Comparison of ENCODE assay signal across 10 mouse cellular contexts in the genomic region with DNA sequence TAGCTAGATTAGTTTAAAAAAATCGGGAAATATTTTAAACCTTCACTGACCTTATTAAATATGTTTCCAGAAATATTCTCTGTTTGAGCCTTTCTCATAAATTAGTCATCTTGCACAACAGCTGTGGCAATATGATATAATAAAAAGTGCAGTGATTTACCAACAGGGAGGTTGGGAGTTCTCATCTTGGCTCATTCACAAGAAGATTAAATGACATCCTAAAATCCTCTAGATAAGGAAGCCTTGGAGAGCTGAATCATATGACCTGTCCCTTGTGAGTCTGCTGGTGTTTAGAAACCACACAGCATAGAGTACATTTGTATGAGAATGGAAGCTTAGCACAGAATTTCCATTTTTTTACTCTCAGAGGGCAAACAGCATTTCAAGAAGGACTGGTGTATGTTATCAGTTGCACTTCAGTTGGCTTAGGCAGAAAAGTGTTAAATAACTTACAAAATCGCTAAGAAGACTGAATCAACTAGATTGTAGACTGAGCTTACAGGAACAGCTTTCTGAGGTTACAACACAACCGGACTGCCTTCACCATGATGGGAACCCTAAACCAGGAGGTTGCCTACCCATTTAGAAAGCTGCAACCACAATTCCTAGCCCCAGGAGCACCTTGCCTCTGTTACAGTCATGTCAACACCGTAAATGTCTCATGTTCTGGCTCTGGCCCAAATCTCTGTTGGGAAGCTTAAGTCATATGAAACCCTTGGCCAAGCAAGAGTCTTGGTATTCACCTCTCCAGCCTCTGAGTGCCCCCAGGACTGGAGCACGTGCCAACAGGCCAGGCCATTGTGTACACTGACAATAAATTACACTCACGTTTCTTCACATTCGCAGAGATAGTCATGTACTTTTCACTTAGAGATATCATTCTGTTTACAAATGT.
DNase-seq lines count a peak whose midpoint lies in the region; ATAC-seq and TF ChIP-seq lines count a peak whose summit lies in the region.
"Had no signal": no experiment of that assay in that cellular context is flagged by ENCODE, and none has a peak within 500 bp of the region (broad histone marks: within the 10 kb centered on the region; RNA-seq: fewer than 3 reads in every experiment).

No protein-coding gene starts in this region.

- no peak for TF ChIP-seq EP300 in heart, postnatal 0 days (IDR thresholded peaks at IDR 0.05; ENCODE audit: low read depth)

- no peak overlapping the region for H3K4me2 ChIP-seq in kidney, embryonic 16.5 days (replicated peaks; ENCODE audit: low read depth, low read length)
- no peak overlapping the region for H3K4me2 ChIP-seq in heart, postnatal 0 days (ENCODE audit: low read depth, low read length)
- H3K4me2 ChIP-seq: embryonic facial prominence, embryonic 15.5 days; limb, embryonic 15.5 days had no signal

- ATAC-seq in kidney, embryonic 16.5 days (ENCODE audit: low FRiP score, low TSS enrichment): no peak
- ATAC-seq in heart, postnatal 0 days (ENCODE audit: insufficient read depth, low read depth): no peak

- peak; percentile 54 for DNase-seq in kidney, adult 2 months
- DNase-seq in cerebellum, adult 9-10 months: peak; percentile 34
- DNase-seq in heart, postnatal 0 days (ENCODE audit: low spot score): peak; percentile 9
- peak; percentile 14 for DNase-seq in lung, postnatal 25 days (ENCODE audit: low spot score)
- no peak for DNase-seq in forebrain, embryonic 10.5 days (ENCODE audit: extremely low spot score, low spot score)
- DNase-seq in spleen, postnatal 14 days (ENCODE audit: low spot score in 2 of 2): no peak
- DNase-seq: midbrain, embryonic 14.5 days had no signal

- H3K27me3 ChIP-seq in kidney, adult 2 months (replicated peaks; ENCODE audit: control insufficient read depth, insufficient read depth, low read length): no peaks in the 10 kb centered on the region
- no peaks in the 10 kb centered on the region for H3K27me3 ChIP-seq in kidney, embryonic 16.5 days (ENCODE audit: insufficient read depth, low read length)
- H3K27me3 ChIP-seq in heart, postnatal 0 days (ENCODE audit: control insufficient read depth, insufficient read depth, low read length): no peaks in the 10 kb centered on the region
- no peaks in the 10 kb centered on the region for H3K27me3 ChIP-seq in forebrain, embryonic 10.5 days (ENCODE audit: poor library complexity, severe bottlenecking)
- H3K27me3 ChIP-seq: embryonic facial prominence, embryonic 15.5 days; limb, embryonic 15.5 days had no signal

- H3K4me1 ChIP-seq in kidney, adult 2 months (ENCODE audit: control insufficient read depth, insufficient read depth, low read length): peaks cover 4% of the 10 kb centered on the region; the same call in 1 of the 2 replicates
- H3K4me1 ChIP-seq in kidney, embryonic 16.5 days (ENCODE audit: insufficient read depth, low read length): no peaks in the 10 kb centered on the region; the same call in 1 of the 2 replicates
- H3K4me1 ChIP-seq in heart, postnatal 0 days (ENCODE audit: control insufficient read depth, insufficient read depth): no peaks in the 10 kb centered on the region
- H3K4me1 ChIP-seq in forebrain, embryonic 10.5 days: no peaks in the 10 kb centered on the region
- H3K4me1 ChIP-seq: embryonic facial prominence, embryonic 15.5 days; limb, embryonic 15.5 days had no signal

- TF ChIP-seq CTCF in kidney, adult 2 months (conservative IDR thresholded peaks at IDR 0.05; ENCODE audit: insufficient read depth, insufficient read length, low read depth, low read length): no peak
- TF ChIP-seq CTCF in heart, postnatal 0 days (IDR thresholded peaks at IDR 0.05; ENCODE audit: low read depth): no peak

- no peak for TF ChIP-seq POLR2A in kidney, adult 2 months (IDR thresholded peaks at IDR 0.05; ENCODE audit: low read depth, low read length)

- no peak overlapping the region for H3K4me3 ChIP-seq in kidney, adult 2 months (ENCODE audit: insufficient read depth, low read depth, low read length)
- H3K4me3 ChIP-seq in kidney, embryonic 16.5 days (ENCODE audit: low read length): no peak overlapping the region
- H3K4me3 ChIP-seq in heart, postnatal 0 days (ENCODE audit: low read depth, low read length): no peak overlapping the region
- H3K4me3 ChIP-seq in forebrain, embryonic 10.5 days: no peak overlapping the region
- H3K4me3 ChIP-seq: embryonic facial prominence, embryonic 15.5 days; limb, embryonic 15.5 days had no signal

- peak overlapping the region; percentile 35 for H3K27ac ChIP-seq in kidney, adult 2 months (ENCODE audit: insufficient read depth, low read depth, low read length)
- H3K27ac ChIP-seq in kidney, embryonic 16.5 days (ENCODE audit: low read length): no peak overlapping the region
- no peak overlapping the region for H3K27ac ChIP-seq in heart, postnatal 0 days (ENCODE audit: low read depth)
- no peak overlapping the region for H3K27ac ChIP-seq in forebrain, embryonic 10.5 days
- H3K27ac ChIP-seq: embryonic facial prominence, embryonic 15.5 days; limb, embryonic 15.5 days had no signal

- 69% methylated on average over 7 of the region's 7 CpGs for WGBS in kidney, adult 2 months
- 74% methylated on average over 7 of the region's 7 CpGs for WGBS in kidney, embryonic 16.5 days
- WGBS in heart, postnatal 0 days: 57% methylated on average over 7 of the region's 7 CpGs
- 92% methylated on average over 7 of the region's 7 CpGs for WGBS in forebrain, embryonic 10.5 days

- H3K9me3 ChIP-seq in kidney, embryonic 16.5 days (ENCODE audit: low read length): no peaks in the 10 kb centered on the region; the same call in 1 of the 2 replicates
- no peaks in the 10 kb centered on the region for H3K9me3 ChIP-seq in heart, postnatal 0 days (replicated peaks; ENCODE audit: control insufficient read depth, low read length)
- H3K9me3 ChIP-seq in forebrain, embryonic 10.5 days: no peaks in the 10 kb centered on the region
- H3K9me3 ChIP-seq: embryonic facial prominence, embryonic 15.5 days; limb, embryonic 15.5 days had no signal

- H3K9ac ChIP-seq in kidney, embryonic 16.5 days (replicated peaks; ENCODE audit: low read length): no peak overlapping the region
- no peak overlapping the region for H3K9ac ChIP-seq in heart, postnatal 0 days (replicated peaks; ENCODE audit: low read depth, low read length)
- H3K9ac ChIP-seq: embryonic facial prominence, embryonic 15.5 days; limb, embryonic 15.5 days had no signal

- no peaks in the 10 kb centered on the region for H3K36me3 ChIP-seq in kidney, adult 2 months (ENCODE audit: control insufficient read depth, insufficient read depth, low read length)
- H3K36me3 ChIP-seq in kidney, embryonic 16.5 days (ENCODE audit: insufficient read depth, low read length): 0 out of 2 replicates have a peak, but pooled peaks cover 3% of the 10 kb centered on the region
- H3K36me3 ChIP-seq in heart, postnatal 0 days (replicated peaks; ENCODE audit: control insufficient read depth, insufficient read depth, low read length): peaks cover 7% of the 10 kb centered on the region
- peaks cover 24% of the 10 kb centered on the region for H3K36me3 ChIP-seq in forebrain, embryonic 10.5 days (replicated peaks)

Comparison
In these comparisons a context has a peak if more than half of its experiments do, and no peak if none do; other contexts are left out.
1. DNase-seq: peak in kidney, adult 2 months (single experiment), cerebellum, adult 9-10 months (single experiment), heart, postnatal 0 days (single experiment) and lung, postnatal 25 days (single experiment); none in forebrain, embryonic 10.5 days (single experiment) and spleen, postnatal 14 days (0 of 2).